Mouse (Mus musculus): ENCODE results near the gene Tmc1.

Gene Tmc1

GRCm38 (mm10) chr19:20797558-20798101 is 156.4 kb downstream of the Tmc1 start:
- DNase-seq (ENCODE audit: low spot score): no peak

DNA sequence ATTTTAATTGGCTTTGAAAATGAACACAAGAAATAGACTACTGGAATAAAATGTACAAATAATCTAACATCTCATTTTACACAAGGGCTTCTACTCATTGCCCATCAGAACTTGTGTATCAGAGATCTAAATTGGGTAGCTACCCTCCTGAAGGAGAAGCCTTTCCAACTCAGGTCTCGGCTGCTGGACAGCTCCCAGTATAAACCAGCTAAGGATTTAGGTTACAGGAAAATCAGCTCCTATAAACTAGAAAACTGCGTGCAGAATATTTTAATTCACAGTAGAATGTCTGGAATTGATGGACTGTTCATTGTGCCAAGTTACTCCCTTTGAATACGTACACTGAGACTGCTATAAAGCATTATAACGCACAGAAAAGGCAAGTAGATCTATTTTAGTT is 158.0 kb downstream of the Tmc1 start:
- no peak for DNase-seq (ENCODE audit: low spot score)

- DNase-seq (ENCODE audit: low spot score): no peak
Observed at GRCm38 (mm10) chr19:20794999-20795398, 159.0 kb downstream of the Tmc1 start.

- no peak for DNase-seq (ENCODE audit: low spot score)
Observed at GRCm38 (mm10) chr19:20792811-20793210, 161.2 kb downstream of the Tmc1 start.

DNA sequence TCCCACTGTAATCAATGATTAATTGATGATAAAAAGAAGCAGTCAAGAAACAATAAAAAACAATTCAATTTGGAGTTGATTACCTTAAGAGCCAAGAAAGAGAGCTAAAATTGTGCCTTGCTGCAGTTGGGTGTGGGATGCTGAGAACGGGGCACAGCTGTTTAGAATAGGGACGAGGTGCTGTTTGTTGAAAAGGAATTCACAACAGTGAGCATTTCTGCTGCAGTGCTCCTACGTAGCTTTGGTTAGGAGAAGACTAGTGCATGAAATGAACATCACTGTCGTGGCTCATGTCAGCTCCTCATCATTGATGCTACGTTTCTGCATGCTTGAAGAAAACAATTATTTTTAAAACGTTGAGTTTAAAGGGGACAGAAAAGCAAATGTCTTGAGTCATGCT is 166.7 kb downstream of the Tmc1 start:
- no peak for DNase-seq (ENCODE audit: low spot score)

DNA sequence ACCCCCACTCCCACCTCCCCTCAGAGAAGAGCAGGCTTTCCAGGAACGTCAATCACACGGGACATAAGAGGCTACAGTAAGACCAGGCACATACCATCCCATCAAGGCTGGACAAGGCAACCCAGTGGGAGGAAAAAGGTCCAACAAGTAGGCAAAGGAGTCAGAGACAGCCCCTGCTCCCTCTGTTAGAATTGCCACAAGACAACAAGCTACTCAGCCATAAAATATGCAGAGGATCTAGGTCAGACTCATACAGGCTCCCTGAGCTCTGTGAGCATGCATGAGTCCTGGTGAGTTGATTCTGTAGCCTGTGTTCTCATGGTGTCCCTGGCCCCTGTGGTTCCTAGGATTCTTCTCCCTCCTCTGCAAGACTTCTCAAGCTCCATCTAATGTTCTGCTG is 178.3 kb downstream of the Tmc1 start:
- no peak for DNase-seq (ENCODE audit: low spot score)

DNA sequence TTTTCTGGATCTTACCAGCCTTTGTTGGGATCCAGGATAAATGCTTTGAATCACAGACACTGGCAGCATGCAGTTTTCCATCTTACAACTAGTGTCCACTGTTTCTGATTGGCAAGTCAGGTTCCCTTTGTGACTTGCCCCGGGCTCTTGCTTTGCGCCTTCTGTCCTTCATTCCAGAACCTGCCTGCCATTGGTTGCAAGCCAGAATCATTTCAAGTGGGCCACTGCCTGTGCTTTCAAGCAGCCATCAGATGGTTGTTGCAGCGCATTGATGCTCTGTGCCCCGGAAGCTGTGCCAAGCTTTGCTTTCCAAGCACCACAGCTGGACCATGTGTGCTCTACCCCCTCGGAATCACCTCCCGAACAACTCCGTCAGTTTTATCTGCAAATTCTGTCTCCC is 180.1 kb downstream of the Tmc1 start:
- no peak for DNase-seq (ENCODE audit: low spot score)

GRCm38 (mm10) chr19:20764214-20764613 is 189.8 kb downstream of the Tmc1 start:
- DNase-seq (ENCODE audit: low spot score): no peak

DNA sequence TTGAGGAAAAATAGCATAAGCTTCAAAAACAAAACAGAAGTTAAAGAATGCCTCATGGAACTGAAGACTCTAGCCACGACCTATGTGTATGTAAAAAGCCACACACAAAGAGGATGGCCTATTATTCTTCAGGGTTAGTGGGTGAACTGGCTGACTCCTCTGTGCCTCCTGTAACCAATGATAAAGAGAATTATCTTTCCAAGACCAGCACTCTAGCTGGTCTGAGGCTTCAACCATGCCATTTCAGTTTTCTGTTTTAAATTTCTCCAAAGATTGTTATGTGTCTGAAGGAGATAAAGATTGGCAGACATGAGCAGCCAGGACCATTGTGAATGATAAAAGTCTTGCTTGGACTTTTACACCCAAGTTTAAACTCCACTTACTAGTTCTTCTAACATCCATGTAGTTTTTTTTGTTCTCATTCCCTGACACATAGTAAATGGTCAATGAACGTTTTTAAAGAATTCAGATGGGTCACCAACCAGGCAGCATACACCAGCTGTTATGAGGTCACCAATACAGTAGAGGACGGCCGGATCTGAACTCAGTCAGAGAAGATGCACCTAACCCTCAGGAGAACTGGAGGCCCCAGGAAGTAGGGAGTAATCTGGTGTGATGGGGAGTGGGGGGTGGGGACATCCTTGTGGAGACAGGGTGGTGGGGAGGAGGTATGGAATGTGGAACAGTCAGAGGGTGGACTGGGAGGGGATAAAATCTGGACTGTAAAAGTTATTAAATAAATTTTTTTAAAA is 192.2 kb downstream of the Tmc1 start:
- DNase-seq (ENCODE audit: low spot score): no peak

DNA sequence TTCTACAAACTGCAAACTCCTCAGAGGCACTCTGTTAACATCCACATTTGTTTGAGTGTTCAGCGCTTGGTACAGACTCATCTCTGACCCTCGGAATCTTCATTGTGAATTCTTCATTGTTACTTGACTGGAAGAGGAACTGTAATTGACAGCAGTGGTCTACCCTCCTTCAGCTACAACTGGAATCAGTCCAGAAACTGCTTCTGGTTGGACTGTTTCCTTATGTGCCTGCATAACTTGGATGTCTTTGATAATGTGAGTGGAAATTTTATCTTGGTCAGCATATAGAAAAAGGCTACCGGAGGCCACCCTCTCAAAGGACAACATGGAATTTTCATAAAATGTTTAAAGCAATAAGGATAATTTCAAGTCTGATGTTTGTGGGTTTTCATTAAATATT is 192.9 kb downstream of the Tmc1 start:
- DNase-seq (ENCODE audit: low spot score): no peak

GRCm38 (mm10) chr19:20744630-20745029 is 209.4 kb downstream of the Tmc1 start:
- DNase-seq (ENCODE audit: low spot score): no peak

Measured in ovary, adult 18-20 months (tissue).